Mouse (Mus musculus) thymus, adult 2 months (tissue): ENCODE measurements around the gene Serpinb6a.

Experiments
- CTCF ChIP-seq: fragments of 200-500 bp; IDR thresholded peaks from 2 replicates; pipeline ENCODE4 v1.5.1; 2012; ENCODE audit warnings: mild to moderate bottlenecking, control low read depth, low read length, moderate library complexity, borderline replicate concordance; ENCODE audit not compliant: control insufficient read depth, poor library complexity, insufficient read depth; ENCODE audit errors: extremely low read depth
- POLR2A ChIP-seq: fragments of 200-500 bp; IDR thresholded peaks from 2 replicates; pipeline ENCODE4 v1.6.1; 2012; ENCODE audit warnings: mild to moderate bottlenecking, low read length, control low read depth, moderate library complexity; ENCODE audit not compliant: control insufficient read depth, poor library complexity, insufficient read depth; ENCODE audit errors: extremely low read depth

- TF ChIP-seq CTCF = no peak
- no peak for TF ChIP-seq POLR2A
Observed at GRCm38 (mm10) chr13:33995197-33995596, 7.4 kb downstream of the Serpinb6a start.
